Mouse (Mus musculus): ENCODE measurements around the gene Plac8. TPM values are rescaled to one million over a fixed set of nuclear protein-coding genes. Genes with fewer than 3 reads are reported as not detected.

Plac8 gene
- polyA plus RNA-seq, 1 experiment from 2014 or later: 169 TPM

GRCm38 (mm10) chr5:100512576-100512975, 59.5 kb downstream of the Plac8 start:
- TF ChIP-seq CTCF (IDR thresholded peaks at IDR 0.05; ENCODE audit: low read depth): 0 out of 2 replicates have a peak, but pooled peaks have one; percentile 18
- H3K36me3 ChIP-seq (ENCODE audit: insufficient read depth, low read length): no peaks in the 10 kb centered on the region
- no peak for ATAC-seq (replicated peaks; ENCODE audit: low FRiP score, low read depth)

DNA sequence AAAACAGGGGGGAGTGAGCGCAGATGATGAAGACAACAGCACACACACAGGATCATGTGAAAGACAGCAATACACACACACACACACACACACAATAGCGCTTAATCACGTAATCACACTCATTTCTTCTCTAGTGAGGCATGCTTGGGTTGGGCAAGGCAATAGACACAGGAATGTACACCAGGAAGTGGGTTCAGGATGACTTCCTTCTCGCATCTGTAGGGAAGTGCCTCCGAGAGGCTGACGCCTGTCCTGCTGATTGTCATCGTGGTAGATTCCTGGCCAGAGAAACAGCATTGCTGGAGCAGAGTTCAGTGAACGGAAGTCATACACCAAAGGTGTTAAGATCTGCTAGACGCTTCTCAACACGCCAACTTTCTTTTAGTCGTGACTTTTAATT, 62.8 kb downstream of the Plac8 start:
- WGBS: 71% methylated on average over 11 of the region's 11 CpGs
- DNase-seq (ENCODE audit: low spot score) (no peak), ATAC-seq (replicated peaks; ENCODE audit: low FRiP score, low read depth) (no peak; the same call in 1 of the 2 replicates)
- no peak overlapping the region for H3K4me3 ChIP-seq (replicated peaks; ENCODE audit: low read depth, low read length)
- no peak overlapping the region for H3K4me2 ChIP-seq (ENCODE audit: low read length)
- H3K27me3 ChIP-seq (ENCODE audit: insufficient read depth, low read length): no peaks in the 10 kb centered on the region
- TF ChIP-seq CTCF (IDR thresholded peaks at IDR 0.05; ENCODE audit: low read depth): no peak
- no peak overlapping the region for H3K27ac ChIP-seq
- no peaks in the 10 kb centered on the region for H3K36me3 ChIP-seq (ENCODE audit: insufficient read depth, low read length)
- no peaks in the 10 kb centered on the region for H3K9me3 ChIP-seq (replicated peaks; ENCODE audit: low read length)
- no peaks in the 10 kb centered on the region for H3K4me1 ChIP-seq (replicated peaks; ENCODE audit: insufficient read depth, low read length)
- H3K9ac ChIP-seq (ENCODE audit: low read depth, low read length): no peak overlapping the region

More at GRCm38 (mm10) chr5:100512576-100512975, 59.5 kb downstream of the Plac8 start:
- Histone ChIP-seq H3K27ac (no peak overlapping the region), H3K9me3 (replicated peaks; ENCODE audit: low read length) (no peaks in the 10 kb centered on the region), H3K4me3 (replicated peaks; ENCODE audit: low read depth, low read length) (no peak overlapping the region), H3K27me3 (ENCODE audit: insufficient read depth, low read length) (no peaks in the 10 kb centered on the region), H3K9ac (ENCODE audit: low read depth, low read length) (no peak overlapping the region), H3K4me2 (ENCODE audit: low read length) (no peak overlapping the region), H3K4me1 (replicated peaks; ENCODE audit: insufficient read depth, low read length) (0 out of 2 replicates have a peak, but pooled peaks cover 2% of the 10 kb centered on the region)
- DNase-seq (ENCODE audit: low spot score): no peak

Other genes starting within 250 kb of the Plac8 start
- 131 and 148 TPM in 2 replicates for gene Sec31a, start 156.0 kb downstream of the Plac8 start, polyA plus RNA-seq (2015; fragmentation: Nextera tagmentation; extraction: Ambion mirVana)
- gene Lin54, start 71.6 kb downstream of the Plac8 start, polyA plus RNA-seq (2015; fragmentation: Nextera tagmentation; extraction: Ambion mirVana): 8.6 and 9.2 TPM in 2 replicates
- 142 and 156 TPM in 2 replicates for gene Cops4, start 53.9 kb downstream of the Plac8 start, polyA plus RNA-seq (2015; fragmentation: Nextera tagmentation; extraction: Ambion mirVana)
- 62.0 and 64.6 TPM in 2 replicates for gene Coq2, start 102.9 kb upstream of the Plac8 start, polyA plus RNA-seq (2015; fragmentation: Nextera tagmentation; extraction: Ambion mirVana)
- gene Hpse, start 147.5 kb upstream of the Plac8 start, polyA plus RNA-seq (2015; fragmentation: Nextera tagmentation; extraction: Ambion mirVana): 2.2 and 2.4 TPM in 2 replicates
- 9.5 and 9.6 TPM in 2 replicates for gene Helq, start 226.4 kb upstream of the Plac8 start, polyA plus RNA-seq (2015; fragmentation: Nextera tagmentation; extraction: Ambion mirVana)
- gene Mrps18c, start 226.4 kb upstream of the Plac8 start, polyA plus RNA-seq (2015; fragmentation: Nextera tagmentation; extraction: Ambion mirVana): 187 and 217 TPM in 2 replicates
- 24.7 and 25.0 TPM in 2 replicates for gene Abraxas1, start 248.7 kb upstream of the Plac8 start, polyA plus RNA-seq (2015; fragmentation: Nextera tagmentation; extraction: Ambion mirVana)